Mouse (Mus musculus): ENCODE data around the gene B4galnt3. TPM values are rescaled to one million over a fixed set of nuclear protein-coding genes. Genes with fewer than 3 reads are reported as not detected.

Gene B4galnt3
- polyA plus RNA-seq, 1 experiment: not detected

DNA sequence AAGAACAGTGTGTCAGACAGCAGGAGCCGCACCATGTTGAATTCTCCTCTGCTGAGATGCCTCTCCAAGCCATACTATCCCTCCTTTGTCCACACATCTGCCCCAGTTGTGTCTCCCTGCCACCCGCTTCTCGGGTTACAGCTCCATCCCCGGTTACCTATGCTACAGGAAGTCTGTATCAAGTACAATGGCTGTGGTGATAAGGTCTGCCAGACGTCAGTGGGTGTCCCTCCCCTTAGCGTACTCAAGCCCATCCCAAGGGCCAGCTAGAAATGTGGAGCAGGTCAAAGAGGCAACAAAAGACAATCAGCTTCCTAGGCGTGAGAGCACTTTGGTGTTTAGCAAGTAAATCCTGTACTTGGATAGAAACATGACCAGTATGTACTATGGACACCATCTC, 5.8 kb downstream of the B4galnt3 start:
- H3K4me1 ChIP-seq (ENCODE audit: control insufficient read depth, insufficient read depth, low read length): peaks cover 2% of the 10 kb centered on the region
- no peak overlapping the region for H3K4me3 ChIP-seq (ENCODE audit: insufficient read depth, low read depth, low read length)
- TF ChIP-seq CTCF (IDR thresholded peaks at IDR 0.05; ENCODE audit: insufficient read depth, low read depth, low read length) (no peak), POLR2A (IDR thresholded peaks at IDR 0.05; ENCODE audit: insufficient read depth, low read depth, low read length) (no peak)
- H3K27ac ChIP-seq (ENCODE audit: insufficient read depth, low read depth, low read length): no peak overlapping the region
- WGBS: 70% methylated on average over 7 of the region's 7 CpGs

DNA sequence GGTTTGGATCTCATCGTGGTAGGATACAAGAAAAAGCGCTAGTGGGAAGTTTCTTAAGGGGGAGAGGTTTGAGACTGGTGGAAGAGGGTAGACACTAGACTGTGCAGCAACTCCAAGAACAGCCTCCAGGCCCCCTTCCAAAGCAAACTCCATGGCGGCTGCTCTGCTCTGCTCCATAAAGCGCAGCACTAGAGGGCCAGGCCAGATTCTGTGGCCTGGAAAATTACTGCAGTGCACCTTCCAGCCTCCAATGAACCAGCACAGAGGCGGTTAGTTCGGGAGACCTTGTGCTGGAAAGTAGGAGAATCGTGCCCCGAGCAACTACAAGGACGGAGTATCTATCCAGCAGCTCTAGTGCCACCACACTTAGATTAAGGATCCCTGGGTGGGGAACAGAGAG, 7.1 kb downstream of the B4galnt3 start:
- WGBS: 88% methylated on average over 9 of the region's 9 CpGs

DNA sequence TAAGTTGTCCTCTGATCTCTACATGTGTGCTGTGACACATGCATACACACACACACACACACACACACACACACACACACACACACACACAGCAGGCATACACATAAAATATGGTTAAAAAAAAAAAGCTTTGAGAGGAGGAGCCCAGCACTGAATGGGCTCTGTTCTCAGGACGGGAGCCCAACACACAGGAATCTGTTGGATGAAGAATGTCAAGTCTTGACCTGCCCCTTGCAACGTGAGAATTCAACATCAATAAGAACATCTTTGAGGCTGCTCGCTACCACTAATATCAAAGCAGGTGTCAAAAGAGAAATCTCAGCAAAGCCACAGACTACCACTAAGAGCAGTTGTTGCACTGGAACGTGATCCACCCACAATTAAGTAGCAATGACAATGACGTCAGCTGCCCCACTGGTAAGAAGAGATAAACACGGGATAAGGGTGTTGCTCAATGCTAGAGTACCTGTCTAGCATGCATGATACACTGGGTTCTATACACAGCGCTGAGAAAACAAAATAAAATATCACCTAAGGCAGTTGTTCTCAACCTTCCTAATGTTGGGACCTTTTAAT, 17.4 kb downstream of the B4galnt3 start:
- TF ChIP-seq POLR2A (IDR thresholded peaks at IDR 0.05; ENCODE audit: insufficient read depth, low read depth, low read length): no peak
- no peak for TF ChIP-seq CTCF (IDR thresholded peaks at IDR 0.05; ENCODE audit: insufficient read depth, low read depth, low read length)
- H3K27ac ChIP-seq (ENCODE audit: insufficient read depth, low read depth, low read length): no peak overlapping the region
- H3K4me1 ChIP-seq (ENCODE audit: control insufficient read depth, insufficient read depth, low read length): peaks cover 10% of the 10 kb centered on the region
- WGBS: 82% methylated on average over 7 of the region's 7 CpGs
- no peak overlapping the region for H3K4me3 ChIP-seq (ENCODE audit: insufficient read depth, low read depth, low read length)

More for the DNA sequence above, 7.1 kb downstream of the B4galnt3 start:
- Histone ChIP-seq H3K27ac (ENCODE audit: insufficient read depth, low read depth, low read length) (no peak overlapping the region), H3K4me1 (ENCODE audit: control insufficient read depth, insufficient read depth, low read length) (peaks cover 2% of the 10 kb centered on the region), H3K4me3 (ENCODE audit: insufficient read depth, low read depth, low read length) (no peak overlapping the region)
- TF ChIP-seq CTCF (IDR thresholded peaks at IDR 0.05; ENCODE audit: insufficient read depth, low read depth, low read length) (no peak), POLR2A (IDR thresholded peaks at IDR 0.05; ENCODE audit: insufficient read depth, low read depth, low read length) (no peak)

DNA sequence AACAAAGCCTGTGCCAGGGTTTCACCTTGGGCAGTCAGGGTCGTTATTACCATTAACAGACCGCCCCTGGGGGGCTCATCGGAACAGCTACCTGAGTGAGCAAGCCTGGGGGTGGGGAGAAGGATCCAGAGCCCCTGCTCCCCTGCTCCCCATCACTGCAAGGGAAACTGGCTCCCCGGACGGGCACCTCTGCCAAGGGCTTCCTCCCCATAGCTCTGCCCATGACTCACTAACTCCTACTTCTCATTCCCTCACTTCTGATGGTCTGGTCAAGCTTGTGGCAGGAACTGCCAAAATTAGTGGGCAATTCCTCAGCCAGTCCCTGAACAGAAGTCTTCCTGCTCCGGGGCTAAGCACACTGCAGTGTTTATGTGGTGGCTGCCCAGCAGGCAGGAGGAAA, 19.1 kb downstream of the B4galnt3 start:
- Histone ChIP-seq H3K27ac (ENCODE audit: insufficient read depth, low read depth, low read length) (no peak overlapping the region), H3K4me3 (ENCODE audit: insufficient read depth, low read depth, low read length) (no peak overlapping the region), H3K4me1 (ENCODE audit: control insufficient read depth, insufficient read depth, low read length) (peaks cover 10% of the 10 kb centered on the region)
- WGBS: 55% methylated on average over 6 of the region's 6 CpGs
- TF ChIP-seq CTCF (IDR thresholded peaks at IDR 0.05; ENCODE audit: insufficient read depth, low read depth, low read length): no peak
- no peak for TF ChIP-seq POLR2A (IDR thresholded peaks at IDR 0.05; ENCODE audit: insufficient read depth, low read depth, low read length)

DNA sequence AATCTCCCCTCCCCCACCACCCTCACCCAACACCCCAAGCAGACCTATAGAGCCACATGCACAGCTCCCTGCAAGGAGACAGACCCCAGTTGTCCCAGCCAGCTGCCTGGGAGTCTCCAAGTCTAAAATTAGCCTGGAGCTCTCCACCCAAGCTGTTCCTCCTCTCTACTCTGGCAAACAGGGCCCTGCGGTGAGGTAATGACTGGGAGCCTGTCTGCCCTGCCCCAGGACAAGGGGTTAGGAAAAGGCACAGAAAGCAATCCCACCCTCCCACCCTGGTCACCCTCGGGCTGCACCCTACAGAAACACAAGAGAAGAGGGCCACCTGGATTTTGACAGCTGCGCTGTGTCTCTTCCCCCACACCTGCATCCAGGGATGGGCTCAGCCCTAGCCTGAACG, 19.5 kb downstream of the B4galnt3 start:
- TF ChIP-seq POLR2A (IDR thresholded peaks at IDR 0.05; ENCODE audit: insufficient read depth, low read depth, low read length) (no peak), CTCF (IDR thresholded peaks at IDR 0.05; ENCODE audit: insufficient read depth, low read depth, low read length) (no peak)
- Histone ChIP-seq H3K4me1 (ENCODE audit: control insufficient read depth, insufficient read depth, low read length) (peaks cover 10% of the 10 kb centered on the region), H3K27ac (ENCODE audit: insufficient read depth, low read depth, low read length) (no peak overlapping the region), H3K4me3 (ENCODE audit: insufficient read depth, low read depth, low read length) (no peak overlapping the region)
- 53% methylated on average over 4 of the region's 4 CpGs for WGBS

DNA sequence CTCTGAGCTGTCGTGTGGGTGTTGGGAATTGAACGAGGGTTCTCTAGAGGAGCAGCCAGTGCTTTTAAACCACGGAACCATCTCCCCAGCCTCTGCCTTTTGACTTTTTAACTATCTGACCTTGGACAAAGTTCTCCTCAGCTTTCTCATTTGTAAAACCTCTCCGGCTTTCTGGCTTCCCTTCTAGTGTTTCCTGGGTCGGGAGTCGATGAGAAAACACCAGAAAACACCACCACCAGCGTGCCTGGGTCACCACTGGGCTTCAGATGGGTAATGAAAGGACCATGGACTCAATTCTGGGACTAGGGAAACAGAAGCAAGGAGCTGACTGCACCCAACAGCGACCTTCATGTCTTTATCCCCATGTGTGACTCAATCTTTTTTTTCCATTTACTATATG, 20.2 kb downstream of the B4galnt3 start:
- TF ChIP-seq POLR2A (IDR thresholded peaks at IDR 0.05; ENCODE audit: insufficient read depth, low read depth, low read length): no peak
- TF ChIP-seq CTCF (IDR thresholded peaks at IDR 0.05; ENCODE audit: insufficient read depth, low read depth, low read length): no peak
- no peak overlapping the region for H3K27ac ChIP-seq (ENCODE audit: insufficient read depth, low read depth, low read length)
- 82% methylated on average over 8 of the region's 8 CpGs for WGBS
- peaks cover 10% of the 10 kb centered on the region for H3K4me1 ChIP-seq (ENCODE audit: control insufficient read depth, insufficient read depth, low read length)
- H3K4me3 ChIP-seq (ENCODE audit: insufficient read depth, low read depth, low read length): no peak overlapping the region

DNA sequence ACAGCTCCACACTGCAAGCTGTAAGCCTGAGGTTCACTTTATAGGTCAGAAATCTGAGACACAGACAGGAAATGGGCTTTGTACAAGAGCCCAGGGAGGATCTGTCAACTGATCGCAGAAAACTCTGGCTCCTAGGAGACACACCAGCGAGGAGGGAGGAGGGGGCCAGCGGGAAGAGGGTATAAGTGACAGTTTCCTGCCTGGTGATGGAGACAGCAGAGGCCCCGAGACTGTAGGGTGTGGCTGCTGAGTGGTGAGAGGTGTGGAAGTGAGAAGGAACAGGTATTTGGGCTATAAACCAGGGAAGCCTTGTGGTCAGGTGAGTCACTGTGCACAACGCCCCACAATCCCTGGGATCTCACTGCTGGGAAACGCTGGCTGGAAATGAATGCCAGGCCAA, 30.2 kb downstream of the B4galnt3 start:
- WGBS: 79% methylated on average over 6 of the region's 6 CpGs
- no peak overlapping the region for H3K4me3 ChIP-seq (ENCODE audit: insufficient read depth, low read depth, low read length)
- H3K27ac ChIP-seq (ENCODE audit: insufficient read depth, low read depth, low read length): no peak overlapping the region
- TF ChIP-seq POLR2A (IDR thresholded peaks at IDR 0.05; ENCODE audit: insufficient read depth, low read depth, low read length) (no peak), CTCF (IDR thresholded peaks at IDR 0.05; ENCODE audit: insufficient read depth, low read depth, low read length) (no peak)
- H3K4me1 ChIP-seq (ENCODE audit: control insufficient read depth, insufficient read depth, low read length): no peaks in the 10 kb centered on the region

DNA sequence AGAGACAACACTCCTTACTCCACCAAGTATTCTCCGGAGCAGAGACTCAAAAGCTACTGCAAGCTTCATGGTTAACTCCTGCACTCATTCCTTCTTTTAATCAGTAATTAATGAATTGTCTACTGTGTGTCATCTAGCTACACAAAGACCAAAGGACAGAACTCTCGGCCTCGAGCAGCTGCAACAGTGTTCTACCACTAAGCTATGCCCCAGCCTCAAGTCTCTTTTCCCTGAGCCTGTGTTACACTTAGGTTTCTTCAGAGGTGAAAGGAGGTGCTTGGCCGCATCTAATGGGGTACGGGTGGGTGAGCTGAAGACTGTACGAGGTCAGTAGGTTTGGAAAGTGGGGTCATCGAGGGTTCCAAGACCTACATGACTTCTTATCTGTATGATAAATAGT, 30.8 kb downstream of the B4galnt3 start:
- no peak overlapping the region for H3K4me3 ChIP-seq (ENCODE audit: insufficient read depth, low read depth, low read length)
- no peaks in the 10 kb centered on the region for H3K4me1 ChIP-seq (ENCODE audit: control insufficient read depth, insufficient read depth, low read length)
- 90% methylated on average over 7 of the region's 7 CpGs for WGBS
- H3K27ac ChIP-seq (ENCODE audit: insufficient read depth, low read depth, low read length): no peak overlapping the region
- TF ChIP-seq CTCF (IDR thresholded peaks at IDR 0.05; ENCODE audit: insufficient read depth, low read depth, low read length) (no peak), POLR2A (IDR thresholded peaks at IDR 0.05; ENCODE audit: insufficient read depth, low read depth, low read length) (no peak)

DNA sequence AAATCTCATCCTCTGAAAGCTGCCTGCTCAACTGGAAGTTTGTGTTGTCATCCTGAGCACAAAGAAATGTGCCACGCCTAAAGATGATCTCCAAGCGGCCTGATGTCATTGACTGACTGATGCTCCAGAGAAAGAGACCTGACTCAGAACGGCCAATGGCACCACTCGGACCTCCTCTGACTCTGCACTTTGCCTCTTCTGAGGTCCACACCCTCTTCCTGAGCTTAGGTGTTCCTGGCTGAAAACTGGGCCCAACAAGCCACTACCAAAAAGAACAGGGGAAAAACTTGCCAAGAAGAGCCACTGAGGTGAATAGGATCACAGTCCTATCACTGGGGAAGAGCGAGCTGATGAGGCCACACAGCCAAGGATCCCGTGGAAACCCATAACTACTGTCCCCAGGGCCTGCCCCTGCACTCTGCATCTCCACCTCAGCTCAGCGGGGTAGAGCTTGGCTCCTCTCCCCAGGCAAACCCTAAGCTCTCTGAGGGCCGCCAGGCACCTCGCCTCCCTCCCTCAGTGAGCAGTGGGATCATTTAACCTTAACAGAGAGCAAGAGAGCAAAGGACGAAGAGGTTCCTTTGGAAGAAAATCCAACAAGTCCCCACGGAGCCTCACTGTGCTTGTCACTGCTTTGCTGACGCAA, 31.4 kb downstream of the B4galnt3 start:
- H3K27ac ChIP-seq (ENCODE audit: insufficient read depth, low read depth, low read length): no peak overlapping the region

More for the DNA sequence above, 31.4 kb downstream of the B4galnt3 start:
- no peak overlapping the region for H3K4me3 ChIP-seq (ENCODE audit: insufficient read depth, low read depth, low read length)
- 72% methylated on average over 12 of the region's 12 CpGs for WGBS
- TF ChIP-seq CTCF (IDR thresholded peaks at IDR 0.05; ENCODE audit: insufficient read depth, low read depth, low read length) (no peak), POLR2A (IDR thresholded peaks at IDR 0.05; ENCODE audit: insufficient read depth, low read depth, low read length) (no peak)
- no peaks in the 10 kb centered on the region for H3K4me1 ChIP-seq (ENCODE audit: control insufficient read depth, insufficient read depth, low read length)

Measured in olfactory bulb, adult 2 months (tissue).